Mouse (Mus musculus) CH12.LX (cell line): ENCODE measurements at regions not wholly inside any gene's neighbourhood (a gene's known extent, or its start where the extent isn't known, plus 50 kb on each side); places are given as distances from the start of the nearest gene placed in this dataset.

Experiments
- DNase-seq: peaks from one replicate; pipeline ENCODE4 v3.0.0-alpha.2; 2013; ENCODE audit errors: extremely low read depth
- H3K27ac ChIP-seq: 2 replicates; pipeline ENCODE4 v1.5.1; 2012; ENCODE audit warnings: low read depth, mild to moderate bottlenecking, control low read depth, moderate library complexity; ENCODE audit not compliant: insufficient read depth
- H3K27me3 ChIP-seq: replicated peaks from 2 replicates; pipeline ENCODE3; 2012; ENCODE audit warnings: inconsistent platforms
- H3K36me3 ChIP-seq, 2 experiments: replicated peaks in 1 of 2; 2 replicates each; pipeline versions ENCODE3 to v1.6.1; 2012; ENCODE audit warnings: inconsistent platforms in 1 of 2, low read length in 1 of 2, mild to moderate bottlenecking in 1 of 2, mixed read lengths in 1 of 2, moderate library complexity in 1 of 2; ENCODE audit not compliant: control insufficient read depth in 1 of 2, insufficient read depth in 1 of 2
- H3K4me1 ChIP-seq, 2 experiments: 2 replicates each; pipeline ENCODE4 v1.6.1; 2012; ENCODE audit warnings: inconsistent platforms in 1 of 2, moderate library complexity in 1 of 2; ENCODE audit not compliant: insufficient read depth in 2 of 2, control insufficient read depth in 1 of 2
- H3K4me2 ChIP-seq: 2 replicates; pipeline ENCODE4 v1.6.1; 2012; ENCODE audit warnings: low read depth, mild to moderate bottlenecking, control low read depth; ENCODE audit not compliant: poor library complexity, insufficient read depth, severe bottlenecking
- H3K4me3 ChIP-seq, 3 experiments: fragments of 150-350 bp in 1 of 3; sonication (generic) in 1 of 3; replicated peaks in 1 of 3; 2 replicates each; pipeline versions ENCODE3 to v1.5.1; 2011 to 2012; ENCODE audit warnings: low read depth in 2 of 3, low read length in 2 of 3, mild to moderate bottlenecking in 2 of 3, moderate library complexity in 2 of 3, control low read depth in 1 of 3, improper control_type of control experiment in 1 of 3, inconsistent platforms in 1 of 3, mixed read lengths in 1 of 3; ENCODE audit not compliant: poor library complexity in 1 of 3
- H3K79me2 ChIP-seq: replicated peaks from 2 replicates; pipeline ENCODE4 v1.6.1; 2012; ENCODE audit warnings: mild to moderate bottlenecking, moderate library complexity; ENCODE audit not compliant: control insufficient read depth, poor library complexity, insufficient read depth, severe bottlenecking; ENCODE audit errors: extremely low read depth
- H3K9ac ChIP-seq: 2 replicates; pipeline ENCODE4 v1.6.1; 2012; ENCODE audit warnings: low read depth, mild to moderate bottlenecking, control low read depth, moderate library complexity; ENCODE audit not compliant: insufficient read depth
- H3K9me3 ChIP-seq: replicated peaks from 2 replicates; pipeline ENCODE3; 2012; ENCODE audit warnings: low read length, inconsistent platforms, mixed read lengths
- CHD1 ChIP-seq: IDR thresholded peaks from 2 replicates; pipeline ENCODE4 v1.6.1; 2012; ENCODE audit warnings: low read depth, low read length, improper control_type of control experiment, inconsistent platforms
- CTCF ChIP-seq, 2 experiments: IDR thresholded peaks in 1 of 2; conservative IDR thresholded peaks in 1 of 2; 2 replicates each; pipeline ENCODE4 v1.5.1; 2011 to 2012; ENCODE audit warnings: low read depth in 2 of 2, low read length in 2 of 2, improper control_type of control experiment in 1 of 2, inconsistent platforms in 1 of 2, mild to moderate bottlenecking in 1 of 2, moderate library complexity in 1 of 2
- ETS1 ChIP-seq: conservative IDR thresholded peaks from 2 replicates; pipeline ENCODE4 v1.6.1; 2012; ENCODE audit warnings: low read depth, mild to moderate bottlenecking, inconsistent platforms, low read length, improper control_type of control experiment, moderate library complexity
- RAD21 ChIP-seq: IDR thresholded peaks from 2 replicates; pipeline ENCODE4 v1.6.1; 2011; ENCODE audit warnings: low read depth, mild to moderate bottlenecking, low read length, improper control_type of control experiment, moderate library complexity
- SIN3A ChIP-seq: IDR thresholded peaks from 2 replicates; pipeline ENCODE4 v1.6.1; 2012; ENCODE audit warnings: low read length, improper control_type of control experiment, inconsistent platforms
- SMC3 ChIP-seq: IDR thresholded peaks from 2 replicates; pipeline ENCODE4 v1.6.1; 2011; ENCODE audit warnings: low read depth, low read length, improper control_type of control experiment
- ZNF384 ChIP-seq: IDR thresholded peaks from 2 replicates; pipeline ENCODE4 v1.6.1; 2012; ENCODE audit warnings: low read depth, low read length, improper control_type of control experiment, inconsistent platforms
- dilution Hi-C: fragments of 300-500 bp; cut with MboI; formaldehyde crosslinking; loops from 2 replicates; pipeline ENCODE4 v1.14.3; 2020; ENCODE audit warnings: low sequenced_read_pairs; ENCODE audit not compliant: extremely low pct_unique_long_range_greater_than_20kb, extremely low pct_ligation_motif_present
- in situ Hi-C: fragments of 300-500 bp; cut with MboI; formaldehyde crosslinking; loops from 3 replicates; pipeline ENCODE4 v1.14.3; 2019; ENCODE audit warnings: low sequenced_read_pairs, low pct_ligation_motif_present, low pct_unique_long_range_greater_than_20kb, mixed read lengths

GRCm38 (mm10) chr12:79864346-79865178, 248.3 kb downstream of the Zfp36l1 start:
- H3K4me1 ChIP-seq: 0 out of 4 replicates have a peak, but pooled peaks cover 0 to 4% of the 10 kb centered on the region in 2 experiments
- TF ChIP-seq RAD21 (no peak), SIN3A (no peak), SMC3 (no peak), CHD1 (no peak), ZNF384 (no peak), CTCF (conservative IDR thresholded peaks at IDR 0.05 in 1 of 2, IDR thresholded peaks at IDR 0.05 in 1 of 2; ENCODE audit: low read depth in 2 of 2, low read length in 2 of 2) (no peak), ETS1 (no peak)
- H3K9me3 ChIP-seq: peaks cover 9% of the 10 kb centered on the region
- H3K27me3 ChIP-seq: no peaks in the 10 kb centered on the region
- H3K4me3 ChIP-seq: no peak overlapping the region
- DNase-seq: no peak
- H3K79me2 ChIP-seq: no peaks in the 10 kb centered on the region
- H3K4me2 ChIP-seq: no peak overlapping the region
- no peak overlapping the region for H3K9ac ChIP-seq
- H3K27ac ChIP-seq: no peak overlapping the region
- no peaks in the 10 kb centered on the region for H3K36me3 ChIP-seq
- dilution Hi-C loops (no loop called here), in situ Hi-C loops (no loop called here)
